Comparison of ENCODE assay signal across 10 mouse cellular contexts in the genomic region with DNA sequence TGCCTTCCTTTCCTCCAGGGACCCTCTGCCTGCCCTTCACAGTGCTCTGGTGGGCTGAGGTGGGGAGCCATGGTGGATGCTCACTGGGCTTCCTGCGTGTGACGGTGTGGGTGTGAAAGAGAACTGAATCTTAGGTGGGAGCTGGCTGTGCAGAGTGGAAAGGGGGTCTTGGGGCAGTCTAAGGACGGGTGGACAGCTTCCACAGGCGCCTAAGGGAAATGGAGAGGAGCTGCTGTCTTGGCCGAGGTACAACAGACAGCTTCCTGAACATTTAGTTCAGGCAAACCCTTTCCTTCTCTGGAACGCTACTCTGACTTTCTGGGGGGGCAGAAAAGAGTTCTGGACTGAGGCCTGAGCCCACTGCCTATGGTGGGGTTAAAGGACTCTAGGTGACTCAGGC. TPM values are rescaled to one million over a fixed set of nuclear protein-coding genes. Genes with fewer than 3 reads are reported as not detected.
DNase-seq lines count a peak whose midpoint lies in the region; ATAC-seq and TF ChIP-seq lines count a peak whose summit lies in the region.
"Had no signal": no experiment of that assay in that cellular context is flagged by ENCODE, and none has a peak within 500 bp of the region (broad histone marks: within the 10 kb centered on the region; RNA-seq: fewer than 3 reads in every experiment).

No protein-coding gene starts in this region.

- TF ChIP-seq POLR2A in kidney, adult 2 months (IDR thresholded peaks at IDR 0.05; ENCODE audit: low read depth, low read length): no peak

- H3K9ac ChIP-seq in embryonic facial prominence, embryonic 14.5 days (ENCODE audit: low read depth, low read length): no peak overlapping the region
- no peak overlapping the region for H3K9ac ChIP-seq in limb, embryonic 15.5 days

- peaks cover 28% of the 10 kb centered on the region for H3K4me1 ChIP-seq in kidney, adult 2 months (ENCODE audit: control insufficient read depth, insufficient read depth, low read length)
- H3K4me1 ChIP-seq in G1E (ENCODE audit: insufficient read depth, low read depth, low read length): peaks cover 74% of the 10 kb centered on the region
- peaks cover 28% of the 10 kb centered on the region for H3K4me1 ChIP-seq in embryonic facial prominence, embryonic 14.5 days (ENCODE audit: control insufficient read depth, insufficient read depth, low read length)
- H3K4me1 ChIP-seq in limb, embryonic 15.5 days: peaks cover 37% of the 10 kb centered on the region

- no peak for ATAC-seq in G1E (ENCODE audit: extremely low read depth, insufficient number of reproducible peaks, low FRiP score, poor library complexity, severe bottlenecking)
- ATAC-seq in embryonic facial prominence, embryonic 14.5 days (ENCODE audit: low read depth): no peak
- ATAC-seq in limb, embryonic 15.5 days (ENCODE audit: insufficient number of reproducible peaks, low FRiP score, low TSS enrichment, low read depth): no peak

- WGBS in kidney, adult 2 months: 60% methylated on average over 6 of the region's 6 CpGs
- WGBS in embryonic facial prominence, embryonic 14.5 days: 81% methylated on average over 6 of the region's 6 CpGs
- 62% methylated on average over 6 of the region's 6 CpGs for WGBS in limb, embryonic 15.5 days

- no peaks in the 10 kb centered on the region for H3K36me3 ChIP-seq in kidney, adult 2 months (ENCODE audit: control insufficient read depth, insufficient read depth, low read length)
- peaks cover 52% of the 10 kb centered on the region for H3K36me3 ChIP-seq in G1E (replicated peaks)
- H3K36me3 ChIP-seq in embryonic facial prominence, embryonic 14.5 days (ENCODE audit: control insufficient read depth, insufficient read depth, low read length): peaks cover 21% of the 10 kb centered on the region
- H3K36me3 ChIP-seq in limb, embryonic 15.5 days: peaks cover 12% of the 10 kb centered on the region

- no peaks in the 10 kb centered on the region for H3K27me3 ChIP-seq in kidney, adult 2 months (replicated peaks; ENCODE audit: control insufficient read depth, insufficient read depth, low read length)
- 0 out of 2 replicates have a peak, but pooled peaks cover 2% of the 10 kb centered on the region for H3K27me3 ChIP-seq in G1E (ENCODE audit: insufficient read depth, low read length)
- H3K27me3 ChIP-seq in embryonic facial prominence, embryonic 14.5 days (replicated peaks; ENCODE audit: control insufficient read depth, insufficient read depth, low read length): no peaks in the 10 kb centered on the region
- H3K27me3 ChIP-seq in limb, embryonic 15.5 days: no peaks in the 10 kb centered on the region

- H3K4me2 ChIP-seq in embryonic facial prominence, embryonic 14.5 days (ENCODE audit: low read depth, low read length): peak overlapping the region; percentile 26; the same call in 1 of the 2 replicates
- H3K4me2 ChIP-seq in limb, embryonic 15.5 days: 0 out of 2 replicates have a peak overlapping the region, but pooled peaks have one; percentile 12

- no peak overlapping the region for H3K27ac ChIP-seq in kidney, adult 2 months (ENCODE audit: insufficient read depth, low read depth, low read length)
- H3K27ac ChIP-seq in embryonic facial prominence, embryonic 14.5 days (replicated peaks; ENCODE audit: low read depth, low read length): no peak overlapping the region
- no peak overlapping the region for H3K27ac ChIP-seq in limb, embryonic 15.5 days

- peak overlapping the region; percentile 9; the same call in 1 of the 2 replicates for H3K4me3 ChIP-seq in kidney, adult 2 months (ENCODE audit: insufficient read depth, low read depth, low read length)
- H3K4me3 ChIP-seq in G1E (ENCODE audit: low read depth, low read length): peak overlapping the region; percentile 89; the same call in 1 of the 2 replicates
- H3K4me3 ChIP-seq in embryonic facial prominence, embryonic 14.5 days (ENCODE audit: low read depth, low read length): no peak overlapping the region
- H3K4me3 ChIP-seq in limb, embryonic 15.5 days: no peak overlapping the region

- no peak for TF ChIP-seq CTCF in kidney, adult 2 months (conservative IDR thresholded peaks at IDR 0.05; ENCODE audit: insufficient read depth, insufficient read length, low read depth, low read length)
- TF ChIP-seq CTCF in G1E (IDR thresholded peaks at IDR 0.05; ENCODE audit: low read depth, low read length): no peak

- DNase-seq in kidney, adult 2 months: no peak
- DNase-seq in kidney, postnatal 4 days: no peak
- DNase-seq in G1E (ENCODE audit: low spot score): no peak
- no peak for DNase-seq in embryonic facial prominence, embryonic 14.5 days (ENCODE audit: low spot score)
- no peak for DNase-seq in Muller cell, postnatal 12 days (ENCODE audit: inconsistent ontology term)
- no peak for DNase-seq in right cerebral cortex, postnatal 25 days
- DNase-seq in gastrocnemius, postnatal 36 days: no peak
- DNase-seq: layer of hippocampus, postnatal 36 days; right cerebral cortex, postnatal 14 days had no signal

- intact Hi-C loops in gastrocnemius, postnatal 36 days (cut with DNase I): no loop called here

- no peaks in the 10 kb centered on the region for H3K9me3 ChIP-seq in G1E (replicated peaks)
- no peaks in the 10 kb centered on the region for H3K9me3 ChIP-seq in embryonic facial prominence, embryonic 14.5 days (ENCODE audit: control insufficient read depth, low read length)
- no peaks in the 10 kb centered on the region for H3K9me3 ChIP-seq in limb, embryonic 15.5 days

RNA-seq across cellular contexts. Expression of a gene that starts 2.0 kb away (rescaled TPM):
- polyA plus RNA-seq in kidney, adult 2 months (2012; rRNA removed): 41.4 and 41.5 TPM in 2 replicates
- 55.0 and 85.5 TPM in 2 replicates for total RNA-seq in G1E (2014; fragmentation: Nextera tagmentation)
- 30.2 and 32.2 TPM in 2 replicates for total RNA-seq in G1E (2017)
- 37.0 and 38.8 TPM in 2 replicates for polyA plus RNA-seq in G1E (2012)
- polyA plus RNA-seq in embryonic facial prominence, embryonic 14.5 days (2014; fragmentation: Nextera tagmentation; extraction: Ambion mirVana): 6.4 and 7.8 TPM in 2 replicates
- polyA plus RNA-seq in limb, embryonic 15.5 days (2015; fragmentation: Nextera tagmentation; extraction: Ambion mirVana): 10.4 and 11.9 TPM in 2 replicates
- total RNA-seq in gastrocnemius, postnatal 36 days (2021): 10 to 100 TPM; 16.2 to 18.3 TPM

Comparison
In these comparisons a context has a peak if more than half of its experiments do, and no peak if none do; other contexts are left out.
1. H3K4me3 ChIP-seq: peak in kidney, adult 2 months (single experiment) and G1E (single experiment); none in embryonic facial prominence, embryonic 14.5 days (single experiment) and limb, embryonic 15.5 days (single experiment).